Mouse (Mus musculus): ENCODE measurements at regions not wholly inside any gene's neighbourhood (a gene's known extent, or its start where the extent isn't known, plus 50 kb on each side); places are given as distances from the start of the nearest gene placed in this dataset.

GRCm38 (mm10) chr6:53161627-53162026 lies 93.2 kb upstream of the Jazf1 start:
- TF ChIP-seq POLR2A (IDR thresholded peaks at IDR 0.05; ENCODE audit: extremely low read depth, insufficient read depth, low read length) (no peak), CTCF (IDR thresholded peaks at IDR 0.05; ENCODE audit: low read depth, low read length) (no peak)

All from liver, adult 2 months (tissue).